ENCODE assay signal across 11 mouse cellular contexts in genomic region chr6:5935587-5936353, GRCm38 (mm10).
DNase-seq lines count a peak whose midpoint lies in the region; ATAC-seq and TF ChIP-seq lines count a peak whose summit lies in the region.
"Had no signal": no experiment of that assay in that cellular context is flagged by ENCODE, and none has a peak within 500 bp of the region (broad histone marks: within the 10 kb centered on the region; RNA-seq: fewer than 3 reads in every experiment).

No protein-coding gene starts in this region.

- H3K4me3 ChIP-seq in limb, embryonic 14.5 days (replicated peaks; ENCODE audit: low read length), result no peak overlapping the region
- H3K4me3 ChIP-seq: erythroblast, embryonic 14.5 days; liver, embryonic 13.5 days had no signal

- ATAC-seq in limb, embryonic 14.5 days (ENCODE audit: low FRiP score, low read depth), result no peak

- TF ChIP-seq CTCF in brain, embryonic 14.5 days (IDR thresholded peaks at IDR 0.05; ENCODE audit: borderline replicate concordance, extremely low read depth, insufficient read depth, insufficient read length), result no peak

- intact Hi-C loops in left cerebral cortex, postnatal 4 days (cut with DNase I), result no loop called here
- intact Hi-C loops in left cerebral cortex, postnatal 36 days (cut with DNase I), result no loop called here

- H3K36me3 ChIP-seq in limb, embryonic 14.5 days (ENCODE audit: control insufficient read depth, insufficient read depth, low read length), result no peaks in the 10 kb centered on the region
- H3K36me3 ChIP-seq: liver, embryonic 13.5 days had no signal

- no peak overlapping the region for H3K4me2 ChIP-seq in limb, embryonic 14.5 days (replicated peaks; ENCODE audit: low read depth, low read length, severe bottlenecking)
- H3K4me2 ChIP-seq: liver, embryonic 13.5 days had no signal

- H3K27me3 ChIP-seq in limb, embryonic 14.5 days (ENCODE audit: control insufficient read depth, insufficient read depth, low read length), result no peaks in the 10 kb centered on the region
- H3K27me3 ChIP-seq: liver, embryonic 13.5 days had no signal

- peak; percentile 45 for DNase-seq in left cerebral cortex, postnatal 4 days
- DNase-seq in left cerebral cortex, postnatal 36 days (ENCODE audit: low spot score in 2 of 2), result no peak
- peak; percentile 54 for DNase-seq in brain, embryonic 14.5 days (ENCODE audit: low read depth)
- peak; percentile 64 to 82 for DNase-seq in cerebellum, postnatal 14 days
- peak; percentile 64 for DNase-seq in limb, embryonic 14.5 days (ENCODE audit: low spot score)
- no peak for DNase-seq in layer of hippocampus, adult 9-10 months (ENCODE audit: low spot score)
- no peak for DNase-seq in T-cell, adult 2 months (ENCODE audit: low spot score)
- DNase-seq: gastrocnemius, postnatal 25 days; liver, embryonic 13.5 days had no signal

- H3K27ac ChIP-seq in limb, embryonic 14.5 days (replicated peaks; ENCODE audit: low read depth, low read length), result no peak overlapping the region
- H3K27ac ChIP-seq: liver, embryonic 13.5 days; macrophage had no signal

- 0 out of 2 replicates have a peak, but pooled peaks cover 11% of the 10 kb centered on the region for H3K4me1 ChIP-seq in limb, embryonic 14.5 days (ENCODE audit: control insufficient read depth, insufficient read depth, low read length)
- H3K4me1 ChIP-seq: liver, embryonic 13.5 days had no signal

- no peak for TF ChIP-seq POLR2A in brain, embryonic 14.5 days (IDR thresholded peaks at IDR 0.05; ENCODE audit: borderline replicate concordance, extremely low read depth, insufficient read depth, insufficient read length, poor library complexity, severe bottlenecking)
- no peak for TF ChIP-seq POLR2A in limb, embryonic 14.5 days (IDR thresholded peaks at IDR 0.05; ENCODE audit: borderline replicate concordance, extremely low read depth, insufficient read depth, insufficient read length)

- no peaks in the 10 kb centered on the region for H3K9me3 ChIP-seq in limb, embryonic 14.5 days (ENCODE audit: control insufficient read depth, low read length)
- H3K9me3 ChIP-seq: liver, embryonic 13.5 days had no signal

- WGBS in limb, embryonic 14.5 days, result 58% methylated on average over 8 of the region's 8 CpGs

- H3K9ac ChIP-seq in limb, embryonic 14.5 days (ENCODE audit: low read depth, low read length, severe bottlenecking), result no peak overlapping the region
- H3K9ac ChIP-seq: liver, embryonic 13.5 days had no signal

Comparison
In these comparisons a context has a peak if more than half of its experiments do, and no peak if none do; other contexts are left out.
1. DNase-seq: peak in left cerebral cortex, postnatal 4 days (single experiment), brain, embryonic 14.5 days (single experiment), cerebellum, postnatal 14 days (2 of 2) and limb, embryonic 14.5 days (single experiment); none in left cerebral cortex, postnatal 36 days (0 of 2), layer of hippocampus, adult 9-10 months (single experiment) and T-cell, adult 2 months (single experiment).